In genomic region chr16:81365901-81366300, GRCm38 (mm10) we compare ENCODE assay signal across 18 mouse cellular contexts.
"Had no signal": no experiment of that assay in that cellular context is flagged by ENCODE, and none has a peak within 500 bp of the region (broad histone marks: within the 10 kb centered on the region; RNA-seq: fewer than 3 reads in every experiment).

No protein-coding gene starts in this region.

- H3K27ac ChIP-seq: kidney, embryonic 15.5 days; limb, embryonic 13.5 days; liver, embryonic 14.5 days; macrophage; midbrain, embryonic 15.5 days; neural tube, embryonic 13.5 days; stomach, postnatal 0 days had no signal

- H3K9me3 ChIP-seq: kidney, embryonic 15.5 days; limb, embryonic 13.5 days; midbrain, embryonic 15.5 days; neural tube, embryonic 13.5 days had no signal

- H3K4me2 ChIP-seq: kidney, embryonic 15.5 days; limb, embryonic 13.5 days; midbrain, embryonic 11.5 days; midbrain, embryonic 15.5 days; neural tube, embryonic 13.5 days had no signal

- DNase-seq: kidney, adult 2 months; kidney, postnatal 14 days; left cerebral cortex, postnatal 4 days; lung, adult 18-20 months; right cerebral cortex, adult 18-20 months; right cerebral cortex, postnatal 25 days; thymus, adult 18-20 months; thymus, postnatal 14 days had no signal

- H3K36me3 ChIP-seq: kidney, embryonic 15.5 days; limb, embryonic 13.5 days; midbrain, embryonic 15.5 days; neural tube, embryonic 13.5 days had no signal

- H3K4me3 ChIP-seq: kidney, embryonic 15.5 days; limb, embryonic 13.5 days; megakaryocyte, embryonic 14.5 days; midbrain, embryonic 15.5 days; neural tube, embryonic 13.5 days had no signal

- ATAC-seq: intestine, embryonic 16.5 days; midbrain, embryonic 15.5 days had no signal

- H3K4me1 ChIP-seq: kidney, embryonic 15.5 days; limb, embryonic 13.5 days; midbrain, embryonic 15.5 days; neural tube, embryonic 13.5 days had no signal

- H3K9ac ChIP-seq: kidney, embryonic 15.5 days; limb, embryonic 13.5 days; liver, embryonic 14.5 days; midbrain, embryonic 15.5 days; neural tube, embryonic 13.5 days had no signal

- H3K27me3 ChIP-seq: kidney, embryonic 15.5 days; limb, embryonic 13.5 days; megakaryocyte, embryonic 14.5 days; midbrain, embryonic 15.5 days; neural tube, embryonic 13.5 days had no signal
